Mouse (Mus musculus): ENCODE data around the gene Vamp3. TPM values are rescaled to one million over a fixed set of nuclear protein-coding genes. Genes with fewer than 3 reads are reported as not detected.
"Not testable (repeated sequence)": the region's sequence is repeated elsewhere in the genome, so short reads cannot be mapped to it uniquely, and the experiment has no call there.

Gene Vamp3
- polyA plus RNA-seq, 1 experiment from 2014 or later = 25.1 TPM

- ATAC-seq (no peak), DNase-seq (ENCODE audit: low spot score) (no peak)
- Histone ChIP-seq H3K9ac (ENCODE audit: low read length) (no peak overlapping the region), H3K36me3 (ENCODE audit: control insufficient read depth, insufficient read depth, low read length) (peaks cover 1% of the 10 kb centered on the region), H3K9me3 (replicated peaks; ENCODE audit: control insufficient read depth, low read length) (no peaks in the 10 kb centered on the region), H3K4me2 (ENCODE audit: low read length) (no peak overlapping the region), H3K4me3 (ENCODE audit: low read depth, low read length) (no peak overlapping the region), H3K27me3 (replicated peaks; ENCODE audit: control insufficient read depth, insufficient read depth, low read length) (0 out of 2 replicates have a peak, but pooled peaks cover 2% of the 10 kb centered on the region), H3K27ac (ENCODE audit: low read depth, low read length) (no peak overlapping the region), H3K4me1 (ENCODE audit: control insufficient read depth, insufficient read depth, low read length) (peaks cover 6% of the 10 kb centered on the region; the same call in 1 of the 2 replicates)
- 86% methylated on average over 5 of the region's 5 CpGs for WGBS
These were observed 16.3 kb downstream of the Vamp3 start for GRCm38 (mm10) chr4:151041506-151041905.

GRCm38 (mm10) chr4:151037800-151038199 lies 20.0 kb downstream of the Vamp3 start:
- DNase-seq (ENCODE audit: low spot score) = no peak
- ATAC-seq = no peak
- Histone ChIP-seq H3K9me3 (replicated peaks; ENCODE audit: control insufficient read depth, low read length) (no peaks in the 10 kb centered on the region), H3K4me2 (ENCODE audit: low read length) (no peak overlapping the region), H3K36me3 (ENCODE audit: control insufficient read depth, insufficient read depth, low read length) (no peaks in the 10 kb centered on the region), H3K4me3 (ENCODE audit: low read depth, low read length) (no peak overlapping the region), H3K27me3 (replicated peaks; ENCODE audit: control insufficient read depth, insufficient read depth, low read length) (no peaks in the 10 kb centered on the region), H3K9ac (ENCODE audit: low read length) (no peak overlapping the region), H3K27ac (ENCODE audit: low read depth, low read length) (no peak overlapping the region), H3K4me1 (ENCODE audit: control insufficient read depth, insufficient read depth, low read length) (no peaks in the 10 kb centered on the region)
- WGBS = 92% methylated on average over 11 of the region's 11 CpGs

- no peak for DNase-seq (ENCODE audit: low spot score)
- 86% methylated on average over 7 of the region's 7 CpGs for WGBS
- Histone ChIP-seq H3K4me1 (ENCODE audit: control insufficient read depth, insufficient read depth, low read length) (no peaks in the 10 kb centered on the region), H3K27me3 (replicated peaks; ENCODE audit: control insufficient read depth, insufficient read depth, low read length) (no peaks in the 10 kb centered on the region), H3K27ac (ENCODE audit: low read depth, low read length) (no peak overlapping the region), H3K9me3 (replicated peaks; ENCODE audit: control insufficient read depth, low read length) (no peaks in the 10 kb centered on the region), H3K4me2 (ENCODE audit: low read length) (no peak overlapping the region), H3K9ac (ENCODE audit: low read length) (no peak overlapping the region), H3K4me3 (ENCODE audit: low read depth, low read length) (no peak overlapping the region), H3K36me3 (ENCODE audit: control insufficient read depth, insufficient read depth, low read length) (no peaks in the 10 kb centered on the region)
- ATAC-seq = no peak
These were observed 21.2 kb downstream of the Vamp3 start for GRCm38 (mm10) chr4:151036521-151036920.

- peaks cover 13% of the 10 kb centered on the region for H3K36me3 ChIP-seq (ENCODE audit: control insufficient read depth, insufficient read depth, low read length)
- WGBS = 46% methylated on average over 6 of the region's 6 CpGs
- H3K4me2 ChIP-seq (ENCODE audit: low read length) = no peak overlapping the region
- DNase-seq (ENCODE audit: low spot score) = peak; percentile 77
- no peaks in the 10 kb centered on the region for H3K27me3 ChIP-seq (replicated peaks; ENCODE audit: control insufficient read depth, insufficient read depth, low read length)
- H3K27ac ChIP-seq (ENCODE audit: low read depth, low read length) = no peak overlapping the region
- ATAC-seq = peak; percentile 48; the same call in 1 of the 2 replicates
- no peaks in the 10 kb centered on the region for H3K9me3 ChIP-seq (replicated peaks; ENCODE audit: control insufficient read depth, low read length)
- no peaks in the 10 kb centered on the region for H3K4me1 ChIP-seq (ENCODE audit: control insufficient read depth, insufficient read depth, low read length)
- no peak overlapping the region for H3K9ac ChIP-seq (ENCODE audit: low read length)
- no peak overlapping the region for H3K4me3 ChIP-seq (ENCODE audit: low read depth, low read length)
These were observed 30.8 kb downstream of the Vamp3 start for GRCm38 (mm10) chr4:151027001-151027400.

GRCm38 (mm10) chr4:151024152-151024551 lies 33.6 kb downstream of the Vamp3 start:
- no peaks in the 10 kb centered on the region for H3K4me1 ChIP-seq (ENCODE audit: control insufficient read depth, insufficient read depth, low read length)
- no peak overlapping the region for H3K4me3 ChIP-seq (ENCODE audit: low read depth, low read length)
- no peaks in the 10 kb centered on the region for H3K27me3 ChIP-seq (replicated peaks; ENCODE audit: control insufficient read depth, insufficient read depth, low read length)
- 91% methylated on average over 9 of the region's 9 CpGs for WGBS
- DNase-seq (ENCODE audit: low spot score) (no peak), ATAC-seq (no peak)
- H3K9ac ChIP-seq (ENCODE audit: low read length) = no peak overlapping the region
- peaks cover 13% of the 10 kb centered on the region for H3K36me3 ChIP-seq (ENCODE audit: control insufficient read depth, insufficient read depth, low read length)
- H3K9me3 ChIP-seq (replicated peaks; ENCODE audit: control insufficient read depth, low read length) = no peaks in the 10 kb centered on the region
- no peak overlapping the region for H3K27ac ChIP-seq (ENCODE audit: low read depth, low read length)
- no peak overlapping the region for H3K4me2 ChIP-seq (ENCODE audit: low read length)

GRCm38 (mm10) chr4:151017356-151017755 lies 40.4 kb downstream of the Vamp3 start:
- H3K27ac ChIP-seq (ENCODE audit: low read depth, low read length); H3K4me1 ChIP-seq (ENCODE audit: control insufficient read depth, insufficient read depth, low read length); H3K9me3 ChIP-seq (replicated peaks; ENCODE audit: control insufficient read depth, low read length); H3K4me3 ChIP-seq (ENCODE audit: low read depth, low read length); H3K4me2 ChIP-seq (ENCODE audit: low read length); H3K9ac ChIP-seq (ENCODE audit: low read length); ATAC-seq; DNase-seq (ENCODE audit: low spot score); H3K27me3 ChIP-seq (replicated peaks; ENCODE audit: control insufficient read depth, insufficient read depth, low read length): not testable (repeated sequence)
- WGBS = 95% methylated on average over 1 of the region's 1 CpGs
- peaks cover 26% of the 10 kb centered on the region for H3K36me3 ChIP-seq (ENCODE audit: control insufficient read depth, insufficient read depth, low read length)

- H3K4me3 ChIP-seq (ENCODE audit: low read depth, low read length) = no peak overlapping the region
- DNase-seq (ENCODE audit: low spot score) = no peak
- WGBS = 91% methylated on average over 10 of the region's 10 CpGs
- H3K9ac ChIP-seq (ENCODE audit: low read length) = no peak overlapping the region
- H3K4me2 ChIP-seq (ENCODE audit: low read length) = no peak overlapping the region
- ATAC-seq = no peak
- no peaks in the 10 kb centered on the region for H3K27me3 ChIP-seq (replicated peaks; ENCODE audit: control insufficient read depth, insufficient read depth, low read length)
- H3K9me3 ChIP-seq (replicated peaks; ENCODE audit: control insufficient read depth, low read length) = no peaks in the 10 kb centered on the region
- no peak overlapping the region for H3K27ac ChIP-seq (ENCODE audit: low read depth, low read length)
- H3K36me3 ChIP-seq (ENCODE audit: control insufficient read depth, insufficient read depth, low read length) = peaks cover 26% of the 10 kb centered on the region
- no peaks in the 10 kb centered on the region for H3K4me1 ChIP-seq (ENCODE audit: control insufficient read depth, insufficient read depth, low read length)
These were observed 41.8 kb downstream of the Vamp3 start for GRCm38 (mm10) chr4:151015946-151016345.

GRCm38 (mm10) chr4:151010316-151010715 lies 47.4 kb downstream of the Vamp3 start:
- H3K9ac ChIP-seq (ENCODE audit: low read length) = no peak overlapping the region
- no peak overlapping the region for H3K27ac ChIP-seq (ENCODE audit: low read depth, low read length)
- no peaks in the 10 kb centered on the region for H3K4me1 ChIP-seq (ENCODE audit: control insufficient read depth, insufficient read depth, low read length)
- WGBS = 93% methylated on average over 7 of the region's 7 CpGs
- H3K4me3 ChIP-seq (ENCODE audit: low read depth, low read length) = no peak overlapping the region
- H3K27me3 ChIP-seq (replicated peaks; ENCODE audit: control insufficient read depth, insufficient read depth, low read length) = no peaks in the 10 kb centered on the region
- no peak overlapping the region for H3K4me2 ChIP-seq (ENCODE audit: low read length)
- ATAC-seq (no peak), DNase-seq (ENCODE audit: low spot score) (no peak)
- H3K9me3 ChIP-seq (replicated peaks; ENCODE audit: control insufficient read depth, low read length) = no peaks in the 10 kb centered on the region
- H3K36me3 ChIP-seq (ENCODE audit: control insufficient read depth, insufficient read depth, low read length) = 0 out of 2 replicates have a peak, but pooled peaks cover 7% of the 10 kb centered on the region

GRCm38 (mm10) chr4:151006945-151007344 lies 50.8 kb downstream of the Vamp3 start:
- Histone ChIP-seq H3K9me3 (replicated peaks; ENCODE audit: control insufficient read depth, low read length) (no peaks in the 10 kb centered on the region), H3K27me3 (replicated peaks; ENCODE audit: control insufficient read depth, insufficient read depth, low read length) (no peaks in the 10 kb centered on the region), H3K36me3 (ENCODE audit: control insufficient read depth, insufficient read depth, low read length) (no peaks in the 10 kb centered on the region), H3K9ac (ENCODE audit: low read length) (no peak overlapping the region), H3K4me3 (ENCODE audit: low read depth, low read length) (no peak overlapping the region), H3K27ac (ENCODE audit: low read depth, low read length) (no peak overlapping the region), H3K4me2 (ENCODE audit: low read length) (no peak overlapping the region), H3K4me1 (ENCODE audit: control insufficient read depth, insufficient read depth, low read length) (no peaks in the 10 kb centered on the region)
- ATAC-seq (no peak), DNase-seq (ENCODE audit: low spot score) (peak; percentile 31)
- WGBS = 51% methylated on average over 6 of the region's 6 CpGs
